Mouse (Mus musculus) embryonic facial prominence, embryonic 11.5 days (tissue): ENCODE measurements at regions not wholly inside any gene's neighbourhood (a gene's known extent, or its start where the extent isn't known, plus 50 kb on each side); places are given as distances from the start of the nearest gene placed in this dataset.

Experiments used
- ATAC-seq: fragments of 200-750 bp; cut with Nextera tagmentation; replicated peaks from 2 replicates; pipeline ENCODE4 v1.8.0; 2017; ENCODE audit warnings: low read depth; ENCODE audit not compliant: insufficient number of reproducible peaks, low FRiP score, low TSS enrichment
- DNase-seq: peaks from one replicate; pipeline ENCODE4 v3.0.0-alpha.2; 2015; ENCODE audit warnings: low spot score
- H3K27ac ChIP-seq: fragments of 300-500 bp; sonication (generic); replicated peaks from 2 replicates; pipeline ENCODE4 v1.5.1; 2014; ENCODE audit warnings: mild to moderate bottlenecking, low read depth, low read length, control low read depth
- H3K27me3 ChIP-seq: fragments of 300-500 bp; sonication (generic); 2 replicates; pipeline ENCODE4 v1.6.1; 2014; ENCODE audit warnings: mild to moderate bottlenecking, low read length, moderate library complexity, mixed read lengths; ENCODE audit not compliant: control insufficient read depth, insufficient read depth
- H3K36me3 ChIP-seq: fragments of 300-500 bp; sonication (generic); replicated peaks from 2 replicates; pipeline ENCODE4 v1.6.1; 2014; ENCODE audit warnings: low read depth, mild to moderate bottlenecking, low read length, moderate library complexity, mixed read lengths; ENCODE audit not compliant: control insufficient read depth, insufficient read depth
- H3K4me1 ChIP-seq: fragments of 300-500 bp; sonication (generic); 2 replicates; pipeline ENCODE4 v1.6.1; 2014; ENCODE audit warnings: low read length, mixed read lengths; ENCODE audit not compliant: control insufficient read depth, insufficient read depth
- H3K4me2 ChIP-seq: fragments of 300-500 bp; sonication (generic); 2 replicates; pipeline ENCODE4 v1.6.1; 2014; ENCODE audit warnings: low read depth, mild to moderate bottlenecking, control low read depth, low read length, moderate library complexity
- H3K4me3 ChIP-seq: fragments of 300-500 bp; sonication (generic); 2 replicates; pipeline ENCODE4 v1.5.1; 2014; ENCODE audit warnings: low read depth, low read length, control low read depth
- H3K9ac ChIP-seq: fragments of 300-500 bp; sonication (generic); replicated peaks from 2 replicates; pipeline ENCODE4 v1.6.1; 2014; ENCODE audit warnings: mild to moderate bottlenecking, control low read depth, low read length
- H3K9me3 ChIP-seq: fragments of 300-500 bp; sonication (generic); replicated peaks from 2 replicates; pipeline ENCODE4 v1.6.1; 2016; ENCODE audit warnings: mild to moderate bottlenecking, low read length, inconsistent platforms, mixed read lengths; ENCODE audit not compliant: control insufficient read depth
- WGBS: fragments of 180-500 bp; shearing (Covaris S2); extraction: QIAGEN DNeasy Blood & Tissue Kit; methylation state at CpG from one replicate; pipeline ENCODE4 v1.1.7; 2014; 5-methylcytosine and 5-hydroxymethylcytosine counted together

DNA sequence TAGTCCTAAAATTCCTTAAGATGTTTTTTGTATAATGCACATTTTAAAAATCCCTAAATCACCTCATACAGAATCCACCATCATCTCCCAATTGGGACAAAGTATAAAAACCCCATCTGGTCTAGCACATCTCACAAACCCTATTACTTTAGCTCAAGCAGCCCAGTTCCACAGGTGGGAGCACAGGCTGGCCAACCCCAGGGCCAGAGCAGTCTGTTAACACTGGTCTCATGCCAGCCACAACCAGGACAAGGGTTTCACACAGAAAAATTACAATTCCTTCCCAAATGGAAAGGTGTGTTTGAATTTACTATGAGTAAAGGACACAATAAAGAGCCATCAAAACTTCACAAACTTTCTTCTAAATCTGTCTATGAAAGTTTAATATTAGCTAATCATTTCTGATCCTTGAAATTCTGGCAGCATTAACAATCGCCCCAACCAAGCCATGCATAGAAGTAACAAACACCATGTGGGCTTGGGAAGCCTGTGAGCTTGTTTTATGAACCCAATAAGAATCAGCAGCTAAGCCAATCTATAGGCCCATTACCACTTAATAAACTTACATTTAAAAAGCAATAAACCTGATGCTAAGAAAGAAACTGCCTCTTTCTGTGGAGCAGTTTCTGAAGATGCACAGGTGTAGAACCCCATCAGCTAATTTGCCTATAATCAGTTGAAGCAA, 512.9 kb downstream of the Rps29 start:
- ATAC-seq: no peak
- H3K9me3 ChIP-seq: no peaks in the 10 kb centered on the region
- no peak for DNase-seq
- no peaks in the 10 kb centered on the region for H3K4me1 ChIP-seq
- H3K4me2 ChIP-seq: no peak overlapping the region
- H3K27ac ChIP-seq: no peak overlapping the region
- H3K4me3 ChIP-seq: no peak overlapping the region
- 79% methylated on average over 1 of the region's 1 CpGs for WGBS
- no peaks in the 10 kb centered on the region for H3K27me3 ChIP-seq
- H3K9ac ChIP-seq: no peak overlapping the region
- H3K36me3 ChIP-seq: no peaks in the 10 kb centered on the region

DNA sequence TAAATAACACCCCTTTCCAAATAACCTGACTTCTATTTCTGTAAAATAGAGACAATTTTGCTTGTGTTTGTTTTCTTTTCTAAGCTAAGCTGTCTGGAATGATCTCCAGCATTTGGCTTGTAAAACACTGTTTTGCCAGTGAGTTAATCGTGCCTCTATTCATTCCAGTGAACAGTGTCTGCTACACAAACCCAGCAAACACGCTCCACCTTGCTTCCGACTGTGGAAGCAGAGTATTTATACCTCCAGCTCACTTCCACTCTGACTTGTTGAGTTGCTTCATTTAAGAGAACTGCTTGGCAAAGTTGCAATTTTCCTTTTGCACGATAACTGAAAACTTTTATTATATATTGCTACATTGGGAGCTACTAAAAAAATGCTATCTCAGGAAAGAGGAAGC, 515.3 kb downstream of the Rps29 start:
- H3K4me2 ChIP-seq: no peak overlapping the region
- DNase-seq (no peak), ATAC-seq (no peak)
- H3K9ac ChIP-seq: no peak overlapping the region
- H3K36me3 ChIP-seq: no peaks in the 10 kb centered on the region
- no peak overlapping the region for H3K4me3 ChIP-seq
- H3K27ac ChIP-seq: no peak overlapping the region
- no peaks in the 10 kb centered on the region for H3K27me3 ChIP-seq
- WGBS: 72% methylated on average over 4 of the region's 4 CpGs
- H3K9me3 ChIP-seq: no peaks in the 10 kb centered on the region
- H3K4me1 ChIP-seq: no peaks in the 10 kb centered on the region

DNA sequence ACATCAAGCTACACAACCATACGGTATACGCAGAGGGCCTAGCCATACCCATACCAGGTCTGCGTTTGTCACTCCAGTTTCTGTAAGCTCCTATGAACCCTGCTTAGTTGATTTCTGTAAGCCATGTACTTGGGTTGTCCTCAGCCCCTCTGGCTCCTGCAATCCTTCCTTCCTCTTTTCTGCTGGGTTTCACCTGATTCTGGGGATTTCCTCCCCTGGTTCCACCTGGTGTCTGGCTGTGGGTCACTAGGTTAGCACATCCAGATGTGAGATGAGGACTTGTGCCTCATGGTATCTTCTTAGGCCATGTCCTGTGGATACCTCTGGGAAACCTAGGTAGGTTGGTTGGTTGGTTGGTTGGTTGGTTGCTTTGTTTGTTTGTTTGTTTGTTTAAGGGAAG, 526.5 kb downstream of the Rps29 start:
- Histone ChIP-seq H3K4me3 (no peak overlapping the region), H3K27me3 (no peaks in the 10 kb centered on the region), H3K9ac (no peak overlapping the region), H3K9me3 (no peaks in the 10 kb centered on the region), H3K27ac (no peak overlapping the region), H3K4me2 (no peak overlapping the region), H3K4me1 (no peaks in the 10 kb centered on the region), H3K36me3 (no peaks in the 10 kb centered on the region)
- no peak for DNase-seq
- WGBS: 97% methylated on average over 3 of the region's 3 CpGs
- ATAC-seq: no peak

DNA sequence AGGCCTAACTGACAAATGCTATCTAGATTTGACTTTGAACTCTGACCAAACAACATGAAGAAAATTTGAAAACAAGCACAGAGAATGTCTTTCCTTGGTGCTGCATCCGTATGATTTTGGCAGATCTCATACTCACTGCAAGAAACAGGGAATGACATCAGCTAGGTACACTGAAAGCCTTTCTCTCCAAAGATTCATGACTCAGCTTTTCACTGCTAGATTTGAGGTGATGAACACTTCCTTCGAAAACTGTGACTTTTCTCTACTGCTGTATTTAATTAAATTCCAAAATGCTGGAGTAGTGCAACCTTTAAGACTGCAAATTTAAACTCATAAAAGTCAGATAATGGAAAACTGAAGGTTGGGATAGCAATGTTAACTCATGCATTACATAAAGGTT, 540.6 kb downstream of the Rps29 start:
- Histone ChIP-seq H3K9me3 (no peaks in the 10 kb centered on the region), H3K4me2 (no peak overlapping the region)
- WGBS: 86% methylated on average over 2 of the region's 2 CpGs

DNA sequence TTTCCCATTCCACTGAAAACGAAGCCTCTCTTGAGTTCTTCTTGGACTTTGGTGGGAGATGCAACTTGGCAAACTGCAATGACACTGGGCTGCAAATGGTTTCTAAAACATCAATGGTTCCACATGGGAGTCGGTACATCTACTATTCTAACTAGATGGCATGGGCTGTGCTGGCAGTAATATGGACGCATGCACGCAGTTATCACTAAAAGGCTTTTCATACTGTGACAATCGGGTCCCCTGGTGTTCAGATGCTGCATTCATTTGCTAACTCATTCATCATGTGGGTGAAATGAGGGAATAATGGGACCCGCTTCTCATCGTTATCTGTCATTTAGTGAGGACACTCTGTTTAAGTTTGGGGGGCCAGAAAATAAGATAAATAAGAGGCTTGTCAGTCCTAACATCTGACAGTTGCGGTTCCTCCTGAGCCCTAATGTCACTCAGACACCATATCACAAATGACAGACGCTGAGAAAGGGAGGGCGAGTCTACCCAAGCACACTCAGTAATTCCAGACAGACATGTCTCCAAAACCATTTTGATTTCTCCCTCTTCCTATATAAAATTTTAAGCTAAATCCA, 553.5 kb downstream of the Rps29 start:
- H3K4me3 ChIP-seq: no peak overlapping the region

More for the DNA sequence above, 540.6 kb downstream of the Rps29 start:
- ATAC-seq (no peak), DNase-seq (no peak)
- Histone ChIP-seq H3K36me3 (no peaks in the 10 kb centered on the region), H3K9ac (no peak overlapping the region), H3K27ac (no peak overlapping the region), H3K27me3 (no peaks in the 10 kb centered on the region), H3K4me1 (no peaks in the 10 kb centered on the region), H3K4me3 (no peak overlapping the region)

DNA sequence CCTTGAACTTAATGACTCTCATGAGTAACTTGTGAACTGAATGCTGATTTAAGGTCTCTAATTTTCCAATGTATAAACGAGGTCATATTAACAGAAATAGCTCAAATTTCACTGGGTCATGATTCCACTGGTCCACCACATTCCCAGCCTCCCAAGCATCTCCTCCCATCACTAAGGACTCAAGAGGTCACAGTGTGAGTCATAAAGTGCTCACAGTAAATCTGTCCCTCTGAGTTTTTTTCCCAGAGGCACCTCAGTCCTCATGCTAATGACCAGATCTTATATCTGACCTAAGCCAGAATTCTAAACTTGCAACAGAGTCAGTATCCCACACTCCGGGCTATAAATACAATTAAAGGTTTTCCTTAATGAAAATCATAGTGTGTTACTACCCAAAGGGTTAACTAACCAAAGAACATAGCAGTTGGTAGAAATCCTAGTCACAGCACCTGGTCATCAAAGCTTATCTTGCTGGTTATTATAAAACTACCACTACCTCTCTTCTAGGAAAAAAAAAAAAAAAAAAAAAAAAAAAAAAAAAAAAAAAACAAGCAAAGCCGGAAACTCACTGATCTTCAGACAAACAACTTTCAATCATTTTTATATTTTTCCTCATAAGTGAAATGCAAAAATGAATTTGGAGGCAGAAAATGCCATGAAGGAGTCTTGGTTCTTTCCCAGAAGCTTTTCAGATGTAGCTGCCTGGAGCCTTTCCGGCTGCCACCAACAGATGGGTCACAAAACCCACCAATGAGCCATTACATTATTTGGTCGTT, 554.3 kb downstream of the Rps29 start:
- DNase-seq (no peak), ATAC-seq (no peak)
- Histone ChIP-seq H3K27ac (no peak overlapping the region), H3K9me3 (no peaks in the 10 kb centered on the region), H3K27me3 (no peaks in the 10 kb centered on the region), H3K36me3 (no peaks in the 10 kb centered on the region), H3K4me2 (no peak overlapping the region), H3K4me1 (no peaks in the 10 kb centered on the region), H3K9ac (no peak overlapping the region), H3K4me3 (no peak overlapping the region)
- WGBS: 82% methylated on average over 5 of the region's 5 CpGs

More for the DNA sequence above, 553.5 kb downstream of the Rps29 start:
- Histone ChIP-seq H3K36me3 (no peaks in the 10 kb centered on the region), H3K9me3 (no peaks in the 10 kb centered on the region), H3K4me1 (no peaks in the 10 kb centered on the region), H3K9ac (no peak overlapping the region), H3K27me3 (no peaks in the 10 kb centered on the region), H3K4me2 (no peak overlapping the region), H3K27ac (no peak overlapping the region)
- DNase-seq (no peak), ATAC-seq (no peak)
- 79% methylated on average over 10 of the region's 10 CpGs for WGBS

DNA sequence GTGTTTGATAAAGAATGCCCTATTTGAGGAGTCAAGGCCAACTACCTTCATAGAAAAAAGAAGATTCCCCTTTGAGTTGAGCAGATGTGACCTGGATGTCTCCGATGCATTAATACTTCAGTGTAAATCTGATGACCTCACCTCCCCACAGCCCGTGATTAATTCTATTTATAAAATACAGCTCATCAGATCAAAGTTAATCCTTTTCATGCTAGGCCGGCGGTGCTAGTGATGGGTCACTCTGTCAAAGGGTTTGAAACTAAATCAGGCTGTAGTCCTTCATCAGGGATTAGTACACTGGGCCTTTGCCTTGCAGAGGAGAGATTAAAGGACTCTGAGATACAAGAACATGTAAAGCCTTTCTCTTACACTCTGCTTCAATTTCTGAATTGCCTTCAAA, 556.3 kb downstream of the Rps29 start:
- DNase-seq (no peak), ATAC-seq (no peak)
- Histone ChIP-seq H3K27ac (no peak overlapping the region), H3K9me3 (no peaks in the 10 kb centered on the region), H3K4me3 (no peak overlapping the region), H3K9ac (no peak overlapping the region), H3K27me3 (no peaks in the 10 kb centered on the region), H3K36me3 (no peaks in the 10 kb centered on the region), H3K4me1 (no peaks in the 10 kb centered on the region), H3K4me2 (no peak overlapping the region)
- WGBS: 70% methylated on average over 4 of the region's 4 CpGs

DNA sequence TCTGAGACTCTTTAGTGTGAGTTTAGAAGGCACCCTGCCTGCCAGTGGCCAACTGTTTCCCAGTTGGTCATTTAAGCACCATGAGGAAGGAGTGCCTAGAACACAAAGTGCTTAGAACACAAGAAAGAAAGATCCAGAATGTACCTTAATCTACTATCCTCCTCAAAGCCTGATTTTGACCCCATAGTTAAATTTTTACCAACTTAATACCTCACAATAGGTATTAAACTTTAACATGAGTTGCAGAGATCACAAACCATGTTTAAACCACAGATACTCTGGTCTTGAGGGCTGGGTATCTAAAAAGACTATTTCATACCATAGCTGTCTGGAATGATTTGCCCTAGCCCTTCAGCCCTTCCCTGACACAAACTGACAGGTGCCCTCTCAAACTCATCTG, 557.6 kb downstream of the Rps29 start:
- no peak overlapping the region for H3K27ac ChIP-seq

More for the DNA sequence above, 557.6 kb downstream of the Rps29 start:
- H3K4me1 ChIP-seq: no peaks in the 10 kb centered on the region
- H3K4me3 ChIP-seq: no peak overlapping the region
- no peaks in the 10 kb centered on the region for H3K9me3 ChIP-seq
- DNase-seq: no peak
- H3K27me3 ChIP-seq: no peaks in the 10 kb centered on the region
- no peak for ATAC-seq
- H3K4me2 ChIP-seq: no peak overlapping the region
- H3K9ac ChIP-seq: no peak overlapping the region
- no peaks in the 10 kb centered on the region for H3K36me3 ChIP-seq
